Mouse (Mus musculus): ENCODE results near the gene Psg25. TPM values are rescaled to one million over a fixed set of nuclear protein-coding genes. Genes with fewer than 3 reads are reported as not detected.

The Psg25 gene
- not detected in 2 replicates for polyA plus RNA-seq (2012; rRNA removed)

DNA sequence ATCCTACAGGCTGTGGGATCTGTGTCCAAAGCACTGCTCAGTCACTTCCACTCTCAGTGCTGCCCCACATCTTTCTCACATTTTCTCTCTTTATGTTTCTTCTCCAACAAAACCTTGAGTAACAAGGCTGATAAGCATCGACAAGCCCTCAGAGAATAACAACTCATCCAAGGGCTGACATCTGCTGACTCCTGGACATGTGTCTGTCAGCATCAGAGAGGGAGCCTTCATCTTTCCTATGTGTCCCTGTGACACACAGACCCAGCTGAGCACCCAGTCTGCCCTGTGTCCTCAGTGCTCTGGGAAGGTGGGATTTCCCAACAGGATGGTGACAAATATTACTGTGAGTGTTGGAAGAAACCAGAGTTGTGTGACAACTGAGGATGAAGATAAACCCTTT lies at the start of gene Psg25:
Psg25 (minus strand) TSS at position 101 of the 400 bp plus-strand sequence.

DNA sequence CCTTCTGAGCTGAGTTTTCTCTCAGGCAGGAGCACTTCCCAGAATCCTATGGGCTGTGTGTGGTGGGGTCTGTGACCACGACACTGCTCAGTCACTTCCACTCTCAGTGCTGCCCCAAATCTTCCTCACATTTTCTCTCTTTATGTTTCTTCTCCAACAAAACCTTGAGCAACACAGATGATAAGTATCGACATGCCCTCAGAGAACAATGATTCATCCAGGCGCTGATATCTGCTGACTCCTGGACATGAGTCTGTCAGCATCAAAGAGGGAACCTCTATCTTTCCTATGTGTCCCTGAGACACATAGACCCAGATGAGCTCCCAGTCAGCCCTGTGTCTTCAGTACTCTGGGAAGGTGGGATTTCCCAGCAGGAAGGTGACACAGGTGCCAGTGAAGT lies 35.1 kb upstream of the Psg25 start, which contains the start of gene Psg27:
Psg27 (minus strand) TSS at position 101 of the 400 bp plus-strand sequence.

DNA sequence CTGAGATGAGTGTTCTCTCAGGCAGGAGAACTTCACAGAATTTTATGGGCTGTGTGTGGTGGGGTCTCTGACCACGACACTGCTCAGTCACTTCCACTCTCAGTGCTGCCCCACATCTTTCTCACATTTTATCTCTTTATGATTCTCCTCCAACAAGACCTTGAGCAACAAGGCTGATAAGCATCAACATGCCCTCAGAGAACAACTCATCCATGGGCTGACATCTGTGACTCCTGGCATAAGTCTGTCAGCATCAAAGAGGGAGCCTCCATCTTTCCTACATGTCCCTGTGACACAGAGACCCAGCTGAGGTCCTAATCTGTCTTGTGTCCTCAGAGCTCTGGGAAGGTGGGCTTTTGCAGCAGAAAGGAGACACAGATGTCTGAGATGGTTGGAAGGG lies 48.0 kb downstream of the Psg25 start, which contains the start of gene Psg26:
Psg26 (minus strand) TSS at position 101 of the 400 bp plus-strand sequence.

Other genes with a start within 250 kb of the Psg25 start
- gene Psg18, start 177.3 kb downstream of the Psg25 start, polyA plus RNA-seq (2012; rRNA removed): not detected in 2 replicates
- gene Psg28, start 100.2 kb downstream of the Psg25 start, polyA plus RNA-seq (2012; rRNA removed): not detected in 2 replicates
- gene Psg26, start 48.1 kb downstream of the Psg25 start, polyA plus RNA-seq (2012; rRNA removed): not detected in 2 replicates
- not detected in 2 replicates for gene Psg27, start 35.0 kb upstream of the Psg25 start, polyA plus RNA-seq (2012; rRNA removed)
- not detected in 2 replicates for gene Psg23, start 84.2 kb upstream of the Psg25 start, polyA plus RNA-seq (2012; rRNA removed)
- gene Psg21, start 124.5 kb upstream of the Psg25 start, polyA plus RNA-seq (2012; rRNA removed): not detected in 2 replicates
- gene Psg20, start 153.9 kb upstream of the Psg25 start, polyA plus RNA-seq (2012; rRNA removed): not detected in 2 replicates
- 0.04 and 0.05 TPM in 2 replicates for gene Psg22, start 185.8 kb upstream of the Psg25 start, polyA plus RNA-seq (2012; rRNA removed)